Mouse (Mus musculus) monocyte, adult 2 months (primary cell): ENCODE measurements around the gene Wwox.
"Not testable (repeated sequence)": the region's sequence is repeated elsewhere in the genome, so short reads cannot be mapped to it uniquely, and the experiment has no call there.

ENCODE experiments used
- DNase-seq, 2 experiments: peaks; one replicate each; pipeline ENCODE4 v3.0.0; 2022; ENCODE audit warnings: low spot score in 2 of 2, low read depth in 1 of 2

Gene Wwox

DNA sequence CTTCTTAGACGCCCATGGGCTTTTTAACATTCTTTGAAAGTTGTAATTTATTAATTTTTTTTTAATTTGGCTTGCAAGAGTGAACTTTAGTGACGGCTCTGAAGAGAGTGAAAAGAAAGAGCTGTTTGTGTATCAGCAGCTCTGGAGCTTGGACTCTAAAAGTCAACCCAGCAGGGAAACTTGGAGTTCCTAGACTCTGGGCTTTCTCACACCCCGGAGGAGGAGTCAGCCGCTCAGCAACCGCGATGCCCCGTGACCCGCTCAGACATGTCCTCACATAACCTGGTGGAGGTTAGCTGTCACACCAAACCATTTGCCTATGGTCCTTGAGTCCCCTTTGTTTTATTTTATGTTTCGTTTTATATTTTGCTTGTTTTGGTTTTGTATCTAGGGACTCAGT lies 354.2 kb downstream of the Wwox start:
- no peak for DNase-seq

GRCm38 (mm10) chr8:114801428-114802134 lies 362.1 kb downstream of the Wwox start:
- no peak for DNase-seq

GRCm38 (mm10) chr8:114803113-114803512 lies 363.7 kb downstream of the Wwox start:
- no peak for DNase-seq

GRCm38 (mm10) chr8:114806826-114807420 lies 367.5 kb downstream of the Wwox start:
- DNase-seq: no peak

GRCm38 (mm10) chr8:114807676-114808426 lies 368.4 kb downstream of the Wwox start:
- no peak for DNase-seq

GRCm38 (mm10) chr8:114810470-114810869 lies 371.0 kb downstream of the Wwox start:
- DNase-seq: no peak

DNA sequence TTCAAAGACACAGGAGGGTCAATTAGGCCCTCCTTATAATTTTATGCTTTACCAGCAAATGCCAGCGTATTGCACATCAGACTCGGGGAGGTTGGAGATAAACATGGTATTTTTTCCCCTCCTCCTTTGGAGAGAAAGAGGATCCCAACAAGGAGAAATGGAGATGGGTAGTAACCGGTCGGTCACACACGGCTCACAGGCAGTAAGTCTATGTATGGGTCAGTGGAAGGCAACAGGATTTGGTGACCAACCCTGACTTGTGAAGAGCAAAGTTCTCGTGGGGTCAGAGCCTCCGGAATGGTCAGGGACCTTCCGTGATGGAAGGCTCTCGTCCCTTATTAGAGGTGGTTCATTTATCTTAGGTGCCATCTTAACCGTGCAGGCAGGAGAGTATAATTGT lies 374.4 kb downstream of the Wwox start:
- no peak for DNase-seq

DNA sequence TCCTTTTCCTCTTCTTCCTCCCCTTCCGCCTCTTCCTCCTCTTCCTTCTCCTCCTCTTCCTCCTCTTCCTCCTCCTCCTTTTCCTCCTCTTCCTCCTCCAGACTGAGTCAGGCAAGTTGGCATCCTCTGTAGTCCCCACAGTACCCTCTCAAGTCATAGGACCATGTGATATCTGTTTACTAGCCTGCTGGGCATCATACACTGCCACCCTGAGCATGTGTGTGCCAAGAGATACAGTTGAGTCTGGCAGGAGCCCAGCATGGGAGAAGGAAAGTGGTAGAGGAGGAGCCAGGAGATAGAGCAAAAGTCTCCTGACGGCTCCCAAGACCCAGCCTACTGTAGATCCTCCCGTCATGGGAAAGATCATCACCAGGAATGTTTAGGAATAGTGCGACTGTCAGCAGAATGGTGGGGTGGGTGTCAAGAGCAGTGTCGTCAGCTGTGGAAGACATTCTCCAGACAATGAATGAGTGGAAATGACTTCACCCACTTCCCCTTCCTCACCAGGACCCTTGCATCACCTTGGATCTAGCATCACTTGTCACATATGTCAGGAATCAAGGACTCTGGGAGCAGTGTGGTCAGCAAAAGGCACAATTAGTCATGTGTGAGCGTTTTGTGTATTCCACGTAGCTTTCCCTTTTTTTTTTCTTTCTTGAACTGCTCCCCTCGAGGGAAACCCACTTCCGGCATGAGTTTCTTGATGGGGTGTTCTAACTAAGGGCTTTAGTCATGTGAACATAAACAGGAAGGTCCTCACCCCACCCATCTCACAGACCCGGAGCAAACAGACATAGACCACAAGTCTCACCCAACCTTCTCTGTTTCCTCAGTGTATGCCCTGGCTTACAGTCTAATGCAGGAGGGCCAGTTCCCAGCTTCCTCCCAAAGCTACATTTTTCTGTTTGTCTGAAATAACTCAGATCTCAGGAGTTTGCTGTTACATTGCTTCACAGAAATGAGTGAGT lies 375.6 kb downstream of the Wwox start:
- no peak for DNase-seq

- no peak for DNase-seq
Observed at GRCm38 (mm10) chr8:114816343-114816742, 376.9 kb downstream of the Wwox start.

GRCm38 (mm10) chr8:114816949-114817348 lies 377.5 kb downstream of the Wwox start:
- no peak for DNase-seq

- DNase-seq: no peak
Observed at GRCm38 (mm10) chr8:114821543-114821942, 382.1 kb downstream of the Wwox start.

- no peak for DNase-seq
Observed at GRCm38 (mm10) chr8:114825460-114825859, 386.0 kb downstream of the Wwox start.

DNA sequence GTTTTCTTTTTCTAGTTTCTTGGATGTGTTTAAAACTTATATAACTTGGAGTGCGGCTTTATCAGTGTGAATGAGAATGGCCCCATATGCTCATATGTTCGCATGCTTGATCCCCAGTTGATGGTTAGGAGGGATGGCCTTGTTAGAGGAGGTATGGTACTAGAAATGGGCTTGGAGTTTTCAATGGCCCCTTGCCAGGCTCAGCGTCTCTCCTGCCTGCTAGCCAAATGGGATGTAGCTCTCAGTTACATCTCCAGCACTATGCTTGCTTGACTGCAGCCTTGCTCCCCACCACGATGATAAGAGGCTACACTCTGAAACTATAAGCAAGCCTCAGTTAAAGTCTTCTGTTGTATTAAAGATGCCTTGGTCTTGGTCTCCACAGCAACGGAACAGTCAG lies 387.5 kb downstream of the Wwox start:
- no peak for DNase-seq

DNA sequence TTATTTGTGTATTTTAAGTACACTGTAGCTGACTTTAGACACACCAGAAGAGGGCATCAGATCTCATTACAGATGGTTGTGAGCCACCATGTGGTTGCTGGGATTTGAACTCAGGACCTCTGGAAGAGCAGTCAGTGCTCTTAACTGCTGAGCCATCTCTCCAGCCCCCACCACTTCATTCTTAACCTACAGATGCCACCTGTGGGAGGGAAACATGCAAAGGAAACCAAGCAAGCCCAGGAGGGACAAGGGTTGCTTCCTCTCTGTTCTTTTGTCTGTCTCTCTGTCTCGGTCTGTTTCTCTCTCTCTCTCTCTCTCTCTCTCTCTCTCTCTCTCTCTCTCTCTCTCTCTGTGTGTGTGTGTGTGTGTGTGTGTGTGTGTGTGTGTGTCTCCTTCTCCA lies 388.4 kb downstream of the Wwox start:
- not testable (repeated sequence) for DNase-seq

DNA sequence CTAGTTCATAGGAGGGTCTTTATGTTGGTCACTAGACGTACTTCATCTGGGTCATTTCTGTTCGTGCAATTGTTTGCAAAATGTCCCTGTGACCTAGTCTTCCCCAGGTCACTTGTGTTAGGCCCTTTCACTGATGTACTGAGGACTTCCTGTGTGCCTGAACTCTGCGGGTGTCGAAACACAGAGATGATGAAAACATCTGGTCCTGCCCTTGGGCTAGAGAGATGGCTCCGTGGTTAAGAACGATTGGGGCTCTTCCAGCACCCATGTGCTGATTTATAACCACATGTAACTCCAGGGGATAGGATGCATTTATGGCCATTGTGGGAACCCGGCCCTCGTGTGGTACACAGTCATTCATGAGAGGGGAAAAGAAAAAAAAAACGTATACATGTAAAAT lies 392.1 kb downstream of the Wwox start:
- no peak for DNase-seq

DNA sequence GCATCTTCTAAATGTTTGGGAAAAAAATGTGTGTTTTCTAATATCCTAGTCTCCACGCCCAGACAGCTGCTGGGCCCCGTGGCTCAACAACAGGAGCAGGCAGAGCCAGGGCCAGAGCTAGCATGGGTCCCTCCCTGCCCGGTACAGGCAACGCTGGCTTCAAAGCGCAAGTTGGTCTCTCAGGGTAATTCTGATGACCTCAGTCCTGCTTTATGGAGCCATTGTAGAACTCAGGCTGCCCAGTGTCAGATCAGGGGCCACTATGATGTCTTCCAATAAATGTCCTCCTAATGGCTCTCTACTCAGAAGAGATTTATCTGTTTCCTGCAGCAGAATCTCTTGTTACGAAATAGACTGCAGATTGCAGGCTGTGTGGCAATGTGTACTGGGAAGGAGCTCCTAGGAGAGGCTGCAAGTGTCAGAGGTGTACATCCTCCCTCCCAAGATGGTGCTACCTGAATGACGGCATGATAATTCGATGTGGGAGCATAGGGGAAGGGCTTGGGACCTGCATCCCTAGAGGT lies 392.9 kb downstream of the Wwox start:
- no peak for DNase-seq

DNA sequence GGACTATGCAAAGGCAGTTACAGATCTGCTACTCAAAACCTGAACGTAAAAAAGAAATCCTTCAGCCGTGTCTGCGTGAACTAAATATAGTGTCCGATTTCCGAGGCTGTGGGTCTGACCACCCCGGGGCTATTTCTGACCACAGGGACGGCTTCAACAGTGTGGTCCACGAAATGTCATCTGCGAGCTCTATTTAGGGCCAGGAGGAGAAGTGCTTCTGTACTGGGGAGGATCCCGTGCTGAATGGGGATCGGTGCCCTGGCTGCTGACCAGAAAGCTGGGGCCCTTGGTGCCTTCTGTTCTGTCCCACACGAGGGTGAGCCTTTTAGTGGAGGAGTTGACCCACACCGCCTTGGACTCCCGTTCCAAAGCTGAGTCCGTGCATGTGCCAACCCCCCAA lies 395.3 kb downstream of the Wwox start:
- no peak for DNase-seq

DNA sequence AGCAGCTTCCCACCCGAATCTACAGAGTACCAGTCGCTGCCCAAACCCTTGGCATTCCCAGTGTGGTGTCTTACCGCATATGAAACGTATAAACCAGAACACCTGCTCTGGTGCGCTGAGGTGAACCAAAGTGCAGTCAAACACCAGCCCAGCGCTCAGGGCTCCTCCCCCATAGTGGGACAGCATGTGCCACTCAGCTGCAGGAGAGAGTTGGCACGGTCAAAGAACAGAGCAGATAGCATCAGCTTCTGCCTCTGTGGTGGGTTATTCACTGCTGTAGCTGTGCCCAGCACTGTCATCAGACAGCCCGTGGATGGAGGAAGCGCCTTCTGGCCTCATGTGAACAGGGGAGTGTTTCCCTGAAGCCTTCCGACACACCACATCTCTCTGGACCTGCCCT lies 400.5 kb downstream of the Wwox start:
- DNase-seq: no peak

DNA sequence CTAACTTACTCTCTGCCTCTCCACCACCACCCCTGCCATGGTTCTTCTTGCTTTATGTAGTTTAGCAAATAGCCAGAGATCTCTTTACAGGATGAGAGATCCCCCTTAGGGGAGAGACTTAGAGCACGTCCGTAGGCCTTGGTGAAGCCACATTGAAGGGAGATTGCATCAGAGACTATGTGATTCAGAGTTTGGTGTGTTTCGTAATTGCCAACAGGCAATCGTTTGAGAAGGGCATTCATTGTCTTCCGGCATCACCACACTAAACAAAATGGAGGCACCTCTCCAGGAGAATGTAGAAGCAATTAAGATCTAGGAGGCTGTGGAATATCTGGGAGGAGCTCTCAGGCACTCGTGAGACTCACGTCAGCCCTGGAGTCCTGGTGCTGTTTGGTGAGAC lies 408.2 kb downstream of the Wwox start:
- DNase-seq: no peak

- no peak for DNase-seq
Observed at GRCm38 (mm10) chr8:114849461-114849860, 410.0 kb downstream of the Wwox start.
